Mouse (Mus musculus) adrenal gland, adult 2 months (tissue): Measurements from ENCODE around the gene Slc4a4. TPM values are rescaled to one million over a fixed set of nuclear protein-coding genes. Genes with fewer than 3 reads are reported as not detected.
"Not testable (repeated sequence)": the region's sequence is repeated elsewhere in the genome, so short reads cannot be mapped to it uniquely, and the experiment has no call there.

Experiments
- DNase-seq: peaks from one replicate; pipeline ENCODE4 v3.0.0; 2021
- polyA plus RNA-seq: library from polyadenylated mRNA; depleted of rRNA; stranded (reverse); fragments of >200 nt; gene quantifications from 2 replicates; pipeline ENCODE4 v1.2.3, GENCODE M21; 2012
- total RNA-seq, 2 experiments: library from RNA; stranded (reverse); gene quantifications; 2 replicates each; pipeline ENCODE4 v1.2.3; 2021

The Slc4a4 gene
- total and polyA plus RNA-seq, 3 experiments = 3.3 to 65.1 (median 42.7) TPM

- DNase-seq = no peak
Measured at GRCm38 (mm10) chr5:88960342-88961105, 73.9 kb downstream of the Slc4a4 start.

DNA sequence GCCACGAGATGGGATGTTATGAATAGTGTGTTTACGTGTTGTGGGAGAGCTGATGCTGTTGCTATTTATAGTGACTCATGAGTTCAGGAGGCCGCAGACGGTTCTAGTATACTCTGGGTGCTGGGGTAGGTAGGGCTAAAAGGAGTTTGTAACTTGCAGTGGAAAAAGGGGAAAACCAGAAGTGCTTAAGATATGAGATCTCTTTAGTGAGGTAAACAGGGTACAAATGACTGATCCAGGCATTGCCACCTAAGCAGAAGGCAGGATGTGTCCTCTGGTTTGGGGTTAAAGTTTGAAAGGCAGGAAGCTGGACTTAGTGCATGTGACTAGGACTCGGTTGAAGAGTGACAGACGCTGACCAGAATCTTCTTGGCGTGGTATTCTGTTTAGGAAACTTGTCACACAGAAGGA is 74.7 kb downstream of the Slc4a4 start:
- DNase-seq = no peak

DNA sequence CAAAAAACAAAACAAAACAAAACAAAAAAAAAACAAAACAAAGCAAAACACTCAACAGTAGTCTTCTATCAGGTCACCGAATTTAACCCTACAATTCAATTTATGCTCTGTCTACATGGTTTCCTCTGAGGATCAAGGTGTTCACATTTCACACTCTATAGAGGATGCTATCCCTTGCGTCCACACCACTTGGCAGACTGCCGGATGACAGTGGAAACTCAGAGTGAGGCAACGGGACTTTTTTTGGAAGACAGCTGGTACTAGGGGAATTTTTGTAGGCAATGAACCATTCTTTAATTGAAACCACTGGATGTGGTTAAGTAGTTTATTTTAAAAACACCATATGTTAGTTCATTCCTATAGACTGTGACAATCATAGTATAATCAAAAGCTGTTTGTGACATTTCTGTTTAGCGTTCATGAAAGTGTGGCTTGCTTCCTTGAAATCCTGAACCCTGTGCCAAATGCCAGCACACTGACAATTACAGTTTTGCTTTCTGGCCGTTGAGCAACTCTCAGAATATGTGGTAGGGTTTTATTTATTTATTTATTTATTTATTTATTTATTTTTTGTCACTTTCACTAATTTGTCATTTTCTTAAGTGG is 78.2 kb downstream of the Slc4a4 start:
- no peak for DNase-seq

DNA sequence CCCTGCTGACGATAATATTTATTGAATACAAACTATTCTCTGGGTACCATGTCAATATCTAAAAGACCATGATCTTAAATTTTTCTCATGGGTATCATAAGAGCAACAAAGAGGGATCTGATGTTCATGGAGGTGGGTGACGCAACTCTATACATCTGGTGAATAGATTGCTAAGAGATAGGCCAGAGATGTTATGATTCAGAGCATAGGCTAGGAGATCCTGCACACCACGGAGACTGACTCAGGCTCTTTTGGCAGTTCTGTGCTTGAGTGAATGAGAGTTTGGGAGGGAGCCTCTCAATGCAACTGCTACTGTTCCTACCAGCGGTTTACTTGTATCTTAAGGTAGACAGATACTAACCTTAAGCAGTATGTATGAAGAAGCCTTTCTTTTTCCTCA is 79.9 kb downstream of the Slc4a4 start:
- no peak for DNase-seq

- DNase-seq = peak; percentile 41
Measured at GRCm38 (mm10) chr5:88968923-88969639, 82.5 kb downstream of the Slc4a4 start.

- DNase-seq = no peak
Measured at GRCm38 (mm10) chr5:88971554-88971953, 84.9 kb downstream of the Slc4a4 start.

- DNase-seq = no peak
Measured at GRCm38 (mm10) chr5:88972277-88972676, 85.7 kb downstream of the Slc4a4 start.

- DNase-seq = no peak
Measured at GRCm38 (mm10) chr5:88973130-88973529, 86.5 kb downstream of the Slc4a4 start.

- no peak for DNase-seq
Measured at GRCm38 (mm10) chr5:88975694-88976093, 89.1 kb downstream of the Slc4a4 start.

DNA sequence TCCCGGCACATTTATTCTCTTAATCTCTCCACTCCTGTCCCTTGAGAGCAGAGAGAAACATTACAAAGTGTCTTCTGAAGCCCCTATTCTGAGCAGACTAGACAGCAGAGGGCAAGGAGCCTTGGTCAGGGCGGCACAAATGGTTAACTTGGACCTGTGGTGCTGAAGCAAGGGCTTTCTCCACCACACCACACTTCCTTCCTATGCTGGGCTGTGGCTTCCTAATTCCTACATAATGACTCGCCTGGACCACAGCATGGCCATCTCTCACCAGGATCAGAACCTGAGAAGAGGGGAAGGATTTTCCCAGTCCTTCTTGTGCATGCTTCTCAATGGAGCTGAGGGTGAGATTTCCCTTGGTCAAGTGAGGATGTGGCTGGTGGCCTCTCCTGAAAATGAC is 89.8 kb downstream of the Slc4a4 start:
- DNase-seq = no peak

- no peak for DNase-seq
Measured at GRCm38 (mm10) chr5:88980740-88981139, 94.1 kb downstream of the Slc4a4 start.

GRCm38 (mm10) chr5:88981243-88982014 is 94.8 kb downstream of the Slc4a4 start:
- DNase-seq = no peak

GRCm38 (mm10) chr5:88982040-88982736 is 95.6 kb downstream of the Slc4a4 start:
- DNase-seq = no peak

DNA sequence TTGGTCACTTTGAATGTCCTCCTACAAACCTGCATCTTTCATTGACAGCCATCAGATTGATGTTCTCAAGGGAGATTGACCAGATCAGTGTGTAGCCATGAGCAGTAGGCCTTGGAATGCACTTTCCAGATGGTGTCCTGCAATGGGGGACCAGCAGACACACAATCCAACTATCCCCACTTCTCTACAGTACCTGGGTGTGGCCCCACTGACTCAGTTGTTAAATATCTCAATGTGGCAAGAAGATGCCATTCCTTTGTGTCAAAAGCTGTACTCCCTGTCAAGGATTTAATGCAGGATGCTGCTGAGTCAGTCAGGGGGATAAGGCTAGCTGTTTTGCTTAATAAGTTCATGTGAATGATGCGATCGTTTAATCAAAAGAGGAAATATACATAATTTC is 96.6 kb downstream of the Slc4a4 start:
- no peak for DNase-seq

- DNase-seq = no peak
Measured at GRCm38 (mm10) chr5:88983652-88984051, 97.0 kb downstream of the Slc4a4 start.

- no peak for DNase-seq
Measured at GRCm38 (mm10) chr5:88989018-88989417, 102.4 kb downstream of the Slc4a4 start.

- DNase-seq = no peak
Measured at GRCm38 (mm10) chr5:88990196-88990747, 103.7 kb downstream of the Slc4a4 start.

DNA sequence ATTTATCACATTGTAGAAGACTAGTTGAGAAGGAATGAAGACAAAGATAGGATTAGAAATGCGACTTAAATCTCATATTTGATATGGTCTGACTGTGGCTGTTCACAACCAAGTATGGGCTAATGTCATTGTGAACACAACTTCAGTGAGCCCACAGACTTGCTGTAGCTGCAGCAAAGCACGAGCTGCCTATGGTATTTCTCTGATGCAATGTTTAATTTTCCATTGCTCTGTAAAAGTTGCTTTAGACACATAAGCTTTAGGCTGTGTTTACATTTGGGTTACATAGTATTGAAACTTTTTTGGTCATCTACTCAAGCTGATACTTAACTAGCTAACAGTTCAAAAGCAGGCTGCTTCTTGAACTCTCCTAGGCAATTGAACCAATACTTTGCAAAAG is 104.7 kb downstream of the Slc4a4 start:
- DNase-seq = not testable (repeated sequence)

DNA sequence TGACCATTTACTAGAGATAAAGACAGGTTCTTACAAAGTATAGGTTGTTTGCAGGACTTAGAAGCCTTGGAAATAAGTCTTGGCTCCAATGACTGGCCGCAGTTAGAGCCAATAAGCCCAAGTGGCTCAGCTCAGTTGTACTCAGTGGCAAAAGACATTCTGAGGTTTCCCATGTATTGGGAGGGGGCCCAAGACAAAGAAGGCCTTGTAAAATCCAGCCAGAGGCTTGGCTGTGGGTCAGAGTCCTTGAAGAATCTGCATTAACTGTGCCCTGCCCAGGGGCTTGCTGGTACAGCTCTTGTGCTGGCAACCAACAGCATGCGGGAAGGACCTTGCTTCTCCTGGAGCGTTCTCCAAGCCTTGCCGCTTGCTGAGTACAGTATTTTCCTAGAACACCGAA is 107.9 kb downstream of the Slc4a4 start:
- DNase-seq = no peak

DNA sequence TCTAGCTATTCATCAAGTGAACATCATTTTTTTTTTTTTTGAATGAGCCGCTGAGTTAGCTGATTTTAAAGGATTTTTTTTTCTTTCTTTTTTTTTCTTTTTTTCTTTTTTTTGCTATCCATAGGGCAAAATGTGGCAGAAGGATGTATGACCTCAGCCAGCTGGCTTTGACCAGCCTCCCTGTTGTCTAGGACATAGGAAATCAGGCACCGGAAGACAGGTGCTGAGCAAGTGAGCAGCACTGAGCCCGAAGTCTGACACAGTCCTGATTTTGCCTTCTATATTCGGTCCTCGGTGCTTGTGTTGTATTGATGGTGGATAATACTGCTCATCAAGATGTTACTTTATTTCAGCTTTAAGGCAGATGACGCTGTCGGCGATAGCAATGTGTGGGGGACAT is 109.6 kb downstream of the Slc4a4 start:
- no peak for DNase-seq

DNA sequence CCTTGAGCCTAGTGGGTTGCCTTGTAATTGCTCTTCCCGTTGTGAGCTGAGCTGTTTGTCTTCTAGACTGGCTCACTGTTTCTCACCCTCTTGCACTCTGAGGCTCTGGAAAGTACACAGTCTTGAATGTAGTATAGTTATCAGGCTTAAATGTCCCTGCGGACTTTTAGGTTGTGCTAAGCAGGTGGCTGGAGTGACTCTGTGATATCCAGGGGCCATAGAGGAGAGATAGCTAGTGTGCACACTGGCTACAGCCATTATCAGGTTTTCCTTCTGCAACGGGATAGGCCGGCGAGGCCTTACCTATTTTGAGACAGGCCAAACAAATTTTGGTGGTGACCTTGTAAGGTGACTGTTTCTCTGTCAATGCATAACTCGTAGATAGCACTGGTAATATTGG is 110.7 kb downstream of the Slc4a4 start:
- DNase-seq = no peak
